Mouse (Mus musculus): ENCODE data around the gene Rps6kb2.
A peak's percentile ranks its signal among the peaks of the same experiment; 100 is the strongest.

The Rps6kb2 gene

DNA sequence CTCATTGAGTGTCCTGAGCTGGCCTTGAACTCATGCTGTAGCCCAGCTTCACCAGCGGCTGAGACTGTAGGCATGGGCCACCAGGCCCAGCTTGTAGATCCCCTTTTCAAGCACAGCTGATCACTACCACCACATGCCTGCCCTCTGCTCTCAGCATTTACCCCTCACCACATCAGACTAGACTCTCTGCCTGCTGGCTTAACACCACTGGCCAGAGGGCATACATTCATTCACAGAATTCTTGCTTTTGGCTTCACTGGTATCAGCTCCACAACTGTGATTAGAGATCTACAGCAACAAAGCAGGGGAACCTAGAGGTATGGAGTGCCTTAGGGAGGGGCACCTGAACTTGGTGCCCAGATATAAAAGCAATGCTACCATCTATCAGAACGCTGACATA is 42.7 kb downstream of the Rps6kb2 start:
- DNase-seq (ENCODE audit: low read depth, low spot score) = peak; percentile 52

DNA sequence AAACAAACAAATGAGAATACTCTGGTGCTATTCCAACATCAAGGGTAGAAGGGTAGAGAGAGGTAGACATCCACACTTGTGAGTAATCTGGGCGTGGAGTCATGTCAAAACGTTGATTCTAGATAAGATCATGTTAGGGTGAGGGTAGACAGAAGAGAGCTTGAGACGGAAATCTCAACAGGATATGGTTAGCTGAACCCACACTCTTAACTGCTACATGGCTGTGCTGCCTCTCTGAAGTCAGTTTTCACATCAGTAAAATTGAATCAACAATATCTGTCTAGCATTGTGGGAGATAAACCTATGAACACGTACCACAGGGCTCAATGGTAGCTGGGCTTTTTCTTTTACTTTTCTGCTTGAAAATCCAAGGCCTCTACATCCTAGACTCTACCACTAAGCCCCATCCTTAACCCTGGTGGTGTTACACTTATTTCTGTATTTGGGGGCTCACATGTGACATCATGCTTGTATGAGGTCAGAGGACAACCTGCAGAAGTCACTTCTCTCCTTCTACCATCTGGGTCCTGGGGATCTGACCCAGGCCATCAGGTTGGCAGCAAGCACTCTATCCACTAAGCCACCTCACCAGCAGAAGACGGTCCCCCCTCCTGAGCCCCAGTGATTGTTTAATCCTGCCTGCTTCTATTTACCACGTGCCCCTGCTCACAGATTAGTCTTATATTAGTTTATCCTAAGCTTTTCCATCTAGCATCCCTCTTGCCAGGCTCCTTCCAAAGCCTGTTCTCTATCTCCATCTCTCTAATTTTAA is 43.3 kb downstream of the Rps6kb2 start:
- DNase-seq (ENCODE audit: low read depth, low spot score) = peak; percentile 91

DNA sequence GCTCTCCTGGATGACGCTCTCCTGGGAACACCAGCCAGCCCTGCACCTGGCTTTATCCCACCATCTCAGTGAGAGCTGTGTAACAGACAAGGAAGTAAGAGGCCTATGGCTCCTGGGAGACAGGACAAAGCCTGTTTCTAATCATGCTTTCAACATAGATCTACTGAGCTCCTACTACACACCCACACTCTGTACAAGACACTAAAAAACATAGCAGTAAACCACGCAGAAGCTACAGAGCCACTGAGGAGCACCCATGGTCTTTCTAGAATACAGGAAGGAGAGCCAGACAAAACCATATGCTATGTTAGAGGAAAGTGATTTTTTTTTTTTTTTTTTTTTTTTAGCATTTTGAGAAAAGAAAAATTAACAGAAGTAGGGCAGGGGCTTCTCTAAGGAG is 44.8 kb downstream of the Rps6kb2 start:
- DNase-seq (ENCODE audit: low read depth, low spot score) = no peak

DNA sequence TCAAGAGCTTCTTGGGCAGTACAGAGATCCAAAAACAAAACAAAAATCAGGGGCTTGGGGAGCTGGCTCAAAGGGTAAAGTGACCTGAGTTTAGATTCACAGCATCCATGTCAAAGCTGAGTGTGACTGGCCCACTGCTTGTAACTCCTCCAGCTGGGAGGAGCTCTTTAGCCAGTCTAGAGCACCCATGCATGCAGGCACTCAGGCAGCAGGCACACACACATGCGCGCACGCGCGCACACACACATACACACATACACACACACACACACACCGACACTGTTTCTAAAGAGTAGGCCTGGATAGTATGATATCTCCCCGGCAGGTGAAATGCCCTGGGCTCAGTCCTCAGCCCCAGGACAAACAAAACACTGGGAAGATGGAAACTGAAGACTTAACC is 46.1 kb downstream of the Rps6kb2 start:
- peak; percentile 50 for DNase-seq (ENCODE audit: low read depth, low spot score)

DNA sequence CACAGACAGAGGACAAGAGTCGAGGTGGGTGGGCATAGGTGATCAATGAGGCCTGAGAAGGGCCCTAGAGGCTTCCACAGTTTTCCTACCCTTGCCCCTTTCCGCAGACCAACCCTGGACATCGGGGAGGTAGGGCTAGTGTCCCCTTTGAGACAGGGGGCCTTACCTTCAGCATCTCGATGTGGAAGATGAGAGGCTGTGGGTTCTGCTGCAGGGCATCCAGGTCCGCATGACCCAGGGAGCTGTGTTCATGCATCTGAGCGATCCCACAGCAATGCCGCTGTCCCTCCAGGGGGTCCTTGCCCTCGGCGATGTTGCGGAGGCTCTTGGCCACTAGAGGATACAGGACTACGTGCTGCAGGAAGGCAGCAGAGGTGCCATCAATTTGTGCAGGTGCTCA is 47.3 kb downstream of the Rps6kb2 start:
- no peak for DNase-seq (ENCODE audit: low read depth, low spot score)

DNA sequence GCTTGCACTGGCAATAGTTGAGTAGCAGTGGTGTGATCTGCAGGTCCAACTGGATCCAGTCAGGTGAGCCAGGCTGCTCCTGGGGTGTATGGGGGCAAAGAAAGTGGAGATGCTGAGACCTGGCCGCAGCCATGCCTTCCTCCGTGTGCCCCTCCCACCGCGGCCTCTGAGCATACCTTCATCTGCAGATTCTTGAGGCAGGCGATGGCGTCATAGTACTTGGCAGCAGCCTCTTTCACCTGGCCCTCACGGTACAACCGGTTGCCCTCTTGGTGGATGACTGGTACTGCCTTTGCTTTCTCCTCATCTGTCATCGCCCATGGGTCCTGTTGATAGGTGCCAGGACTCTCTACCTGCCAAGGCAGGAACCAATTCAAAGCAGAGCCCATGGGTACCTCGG is 48.0 kb downstream of the Rps6kb2 start:
- no peak for DNase-seq (ENCODE audit: low read depth, low spot score)

DNA sequence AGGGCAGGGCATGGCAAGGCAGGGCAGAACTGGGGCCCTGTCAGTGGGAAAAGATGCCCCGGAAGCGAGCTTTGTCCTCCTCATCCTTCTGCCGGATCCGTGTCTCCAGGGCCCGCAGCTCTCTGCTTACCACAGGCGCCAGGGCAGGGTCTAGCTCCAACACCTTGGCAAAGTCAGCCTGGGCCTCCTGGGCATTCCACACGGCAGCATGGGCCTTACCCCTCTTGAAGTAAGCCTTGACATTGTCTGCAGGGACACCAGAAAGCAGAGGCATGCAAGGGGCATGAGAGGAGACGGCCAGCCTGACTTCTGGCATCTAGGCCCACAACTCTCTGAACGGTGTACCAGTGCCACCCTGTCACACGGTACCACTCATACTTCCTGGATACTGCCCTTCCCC is 48.6 kb downstream of the Rps6kb2 start:
- DNase-seq (ENCODE audit: low read depth, low spot score) = no peak

DNA sequence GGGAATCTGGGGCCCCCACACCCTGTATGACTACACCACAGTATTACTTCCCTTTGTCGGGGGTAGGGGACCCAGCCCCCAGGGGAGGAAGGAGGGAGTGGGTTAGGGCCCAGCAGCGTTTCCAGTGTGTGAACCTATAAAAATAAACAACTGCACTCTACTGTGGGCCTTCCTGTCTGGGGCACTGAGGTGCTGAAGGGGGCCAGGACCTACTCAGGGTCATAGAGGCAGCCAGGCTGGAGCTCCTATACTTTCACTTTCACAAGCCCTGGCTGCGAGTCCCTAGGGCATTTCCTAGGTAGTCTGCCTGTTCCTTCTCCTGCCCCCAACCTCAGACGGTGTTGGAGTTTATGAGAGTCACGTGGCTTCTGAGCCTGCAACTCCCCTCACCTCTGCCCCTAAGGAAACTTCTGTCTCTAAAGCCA is 49.3 kb downstream of the Rps6kb2 start:
- DNase-seq (ENCODE audit: low read depth, low spot score) = peak; percentile 76

DNA sequence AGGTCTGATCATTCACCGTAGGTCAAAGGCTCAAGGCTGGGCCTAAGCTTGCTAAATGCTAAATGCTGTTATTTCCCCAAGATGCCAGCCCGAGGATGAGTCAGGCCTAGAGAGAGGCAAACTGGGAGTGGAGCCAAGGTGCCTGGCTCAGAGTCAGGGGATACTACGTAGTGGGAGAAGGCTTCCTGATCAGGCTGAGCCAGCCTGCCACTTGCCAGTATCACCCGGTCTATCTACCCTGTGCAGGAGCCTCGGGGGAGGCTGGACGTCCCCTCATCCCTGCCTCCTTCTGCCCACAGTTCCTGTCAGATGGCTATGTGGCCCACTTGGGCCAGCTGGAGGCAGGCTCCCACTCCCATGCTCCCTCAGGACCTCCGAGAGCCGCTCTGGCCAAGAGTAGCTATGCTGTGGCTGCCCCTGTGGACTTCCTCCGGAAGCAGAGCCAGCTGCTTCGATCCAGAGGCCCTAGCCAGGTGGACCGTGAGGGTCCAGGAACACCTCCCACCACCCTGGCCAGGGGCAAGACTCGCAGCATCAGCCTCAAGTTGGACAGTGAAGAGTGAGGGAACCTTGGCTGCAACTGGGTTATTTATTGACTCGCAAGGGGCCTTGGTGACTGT is 49.9 kb downstream of the Rps6kb2 start:
- DNase-seq (ENCODE audit: low read depth, low spot score) = peak; percentile 48

DNA sequence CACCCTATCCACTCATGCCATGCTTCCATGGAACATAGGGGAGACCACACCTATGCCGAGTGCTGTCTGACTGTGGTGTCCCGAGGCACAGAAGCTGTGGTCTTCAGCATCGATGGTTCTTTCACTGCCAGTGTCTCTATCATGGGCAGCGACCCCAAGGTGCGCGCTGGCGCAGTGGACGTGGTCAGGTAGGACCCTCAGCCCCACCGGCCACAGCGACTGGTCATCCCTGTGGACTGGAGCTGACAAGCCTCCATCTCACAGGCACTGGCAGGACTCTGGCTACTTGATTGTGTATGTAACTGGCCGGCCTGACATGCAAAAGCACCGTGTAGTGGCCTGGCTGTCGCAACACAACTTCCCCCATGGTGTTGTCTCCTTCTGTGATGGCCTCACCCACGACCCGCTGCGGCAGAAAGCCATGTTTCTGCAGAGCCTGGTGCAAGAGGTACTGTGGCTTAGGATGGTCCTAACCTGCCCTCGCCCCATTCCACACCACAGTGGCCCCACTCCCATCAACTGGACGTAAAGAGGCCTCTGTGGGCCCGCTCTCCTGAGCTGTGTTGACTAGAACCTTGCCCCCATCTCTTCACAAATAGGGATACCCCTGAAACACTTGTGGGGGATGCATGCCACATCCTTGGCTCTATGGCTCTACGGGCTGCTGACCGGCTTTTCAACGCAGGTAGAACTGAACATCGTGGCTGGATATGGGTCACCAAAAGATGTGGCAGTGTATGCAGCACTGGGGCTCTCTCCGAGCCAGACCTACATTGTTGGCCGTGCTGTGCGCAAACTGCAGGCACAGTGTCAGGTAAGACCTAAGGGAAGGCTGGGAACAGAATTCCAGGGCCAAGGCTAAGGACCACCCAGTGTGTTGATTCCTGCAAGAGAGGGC is 50.8 kb downstream of the Rps6kb2 start:
- DNase-seq (ENCODE audit: low read depth, low spot score) = peak; percentile 7

DNA sequence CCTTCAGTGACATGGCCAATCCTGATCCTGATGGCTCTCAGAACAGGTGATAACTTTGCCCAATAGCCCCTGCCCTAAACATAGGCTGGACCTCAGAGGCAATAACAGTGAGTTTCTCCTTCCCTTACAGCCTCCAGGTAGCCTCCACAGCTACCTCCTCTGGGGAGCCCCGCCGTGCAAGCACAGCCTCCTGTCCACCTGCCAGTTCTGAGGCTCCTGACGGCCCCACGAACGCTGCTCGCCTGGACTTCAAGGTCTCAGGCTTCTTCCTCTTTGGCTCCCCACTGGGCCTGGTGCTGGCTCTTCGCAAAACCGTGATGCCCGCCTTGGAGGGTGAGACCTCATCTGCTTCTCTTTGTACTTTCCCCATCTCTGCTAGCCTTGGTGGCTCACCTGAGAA is 54.6 kb downstream of the Rps6kb2 start:
- no peak for DNase-seq (ENCODE audit: low read depth, low spot score)

DNA sequence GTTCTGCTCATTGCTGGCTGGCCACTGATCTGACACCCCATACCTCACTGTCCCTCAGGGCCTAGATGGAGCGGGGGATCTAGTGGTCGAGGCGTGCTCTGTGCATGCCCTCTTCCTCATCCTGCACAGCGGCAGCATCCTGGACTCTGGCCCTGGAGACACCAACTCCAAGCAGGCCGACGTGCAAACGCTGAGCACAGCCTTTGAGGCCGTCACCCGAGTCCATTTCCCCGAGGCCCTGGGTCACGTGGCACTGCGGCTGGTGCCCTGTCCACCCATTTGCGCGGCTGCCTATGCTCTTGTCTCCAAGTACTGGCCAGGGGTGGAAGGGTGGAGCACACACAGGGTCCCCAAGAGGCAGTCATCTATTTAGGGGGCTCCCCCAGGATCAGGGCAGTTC is 56.5 kb downstream of the Rps6kb2 start:
- DNase-seq (ENCODE audit: low read depth, low spot score) = no peak

DNA sequence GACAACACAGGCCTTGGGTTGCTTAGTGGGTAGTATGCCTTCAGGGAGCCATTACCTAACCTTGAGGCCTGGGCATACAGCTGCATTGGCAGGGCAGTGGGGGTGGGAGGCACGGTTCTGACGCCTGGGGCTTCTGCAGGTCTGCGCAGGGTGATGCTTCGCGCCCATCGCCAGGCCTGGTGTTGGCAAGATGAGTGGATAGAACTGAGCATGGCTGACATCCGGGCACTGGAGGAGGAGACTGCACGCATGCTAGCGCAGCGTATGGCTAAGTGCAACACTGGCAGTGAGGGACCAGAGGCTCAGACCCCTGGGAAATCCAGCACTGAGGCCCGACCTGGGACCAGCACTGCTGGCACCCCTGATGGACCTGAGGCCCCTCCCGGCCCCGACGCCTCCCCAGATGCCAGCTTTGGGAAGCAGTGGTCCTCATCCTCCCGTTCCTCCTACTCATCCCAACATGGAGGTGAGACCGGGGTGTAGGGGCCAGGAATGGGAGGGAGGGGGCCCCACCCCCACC is 58.4 kb downstream of the Rps6kb2 start:
- no peak for DNase-seq (ENCODE audit: low read depth, low spot score)
